In the genomic region with DNA sequence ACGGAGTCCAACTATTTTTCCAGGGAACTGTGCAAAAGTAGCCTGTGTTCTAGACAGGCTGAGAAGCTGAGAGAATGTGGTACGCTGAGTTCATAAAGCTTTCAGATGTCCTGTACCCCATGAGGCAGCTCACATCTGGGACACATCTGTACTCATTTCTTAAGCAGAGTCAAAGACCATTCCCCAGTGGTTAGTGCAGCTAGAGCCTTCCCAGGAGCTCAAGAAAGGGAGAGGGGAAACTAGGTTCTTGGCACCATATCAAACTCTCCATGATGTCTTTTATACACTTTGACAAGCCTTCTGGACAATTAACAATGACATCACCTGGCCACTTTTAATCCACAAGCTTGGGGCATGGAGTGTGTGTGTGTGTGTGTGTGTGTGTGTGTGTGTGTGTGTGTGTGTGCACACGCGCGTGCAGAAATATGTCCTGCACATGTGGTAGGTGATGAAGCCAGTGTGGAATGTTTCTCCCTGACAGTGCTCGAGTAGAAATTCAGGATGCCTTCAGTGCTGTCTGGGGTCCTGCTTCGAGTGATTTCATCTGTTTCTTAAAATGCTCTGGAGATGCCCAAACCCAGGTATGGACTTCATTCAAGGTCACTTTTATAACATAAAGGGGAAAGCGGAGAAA, we compare ENCODE assay signal across 21 mouse cellular contexts.
A peak's percentile ranks its signal among the peaks of the same experiment; 100 is the strongest.
DNase-seq lines count a peak whose midpoint lies in the region; ATAC-seq and TF ChIP-seq lines count a peak whose summit lies in the region.
"Had no signal": no experiment of that assay in that cellular context is flagged by ENCODE, and none has a peak within 500 bp of the region (broad histone marks: within the 10 kb centered on the region; RNA-seq: fewer than 3 reads in every experiment).

No protein-coding gene starts in this region.

- H3K4me2 ChIP-seq in limb, embryonic 14.5 days (replicated peaks; ENCODE audit: low read depth, low read length, severe bottlenecking): no peak overlapping the region
- H3K4me2 ChIP-seq: heart, embryonic 15.5 days; intestine, embryonic 15.5 days; kidney, embryonic 15.5 days; liver, embryonic 12.5 days; midbrain, embryonic 11.5 days; neural tube, embryonic 12.5 days had no signal

- WGBS in heart, embryonic 10.5 days: 84% methylated on average over 8 of the region's 8 CpGs
- 49% methylated on average over 8 of the region's 8 CpGs for WGBS in limb, embryonic 14.5 days

- no peak overlapping the region for H3K9ac ChIP-seq in limb, embryonic 14.5 days (ENCODE audit: low read depth, low read length, severe bottlenecking)
- H3K9ac ChIP-seq: heart, embryonic 15.5 days; intestine, embryonic 15.5 days; kidney, embryonic 15.5 days; liver, embryonic 12.5 days; neural tube, embryonic 12.5 days had no signal

- H3K9me3 ChIP-seq in heart, embryonic 10.5 days: no peaks in the 10 kb centered on the region
- H3K9me3 ChIP-seq in limb, embryonic 14.5 days (ENCODE audit: control insufficient read depth, low read length): no peaks in the 10 kb centered on the region
- H3K9me3 ChIP-seq: forebrain, embryonic 10.5 days; heart, embryonic 15.5 days; intestine, embryonic 15.5 days; kidney, embryonic 15.5 days; liver, embryonic 12.5 days; neural tube, embryonic 12.5 days had no signal

- no peak for TF ChIP-seq POLR2A in brain, embryonic 14.5 days (IDR thresholded peaks at IDR 0.05; ENCODE audit: borderline replicate concordance, extremely low read depth, insufficient read depth, insufficient read length, poor library complexity, severe bottlenecking)
- TF ChIP-seq POLR2A in limb, embryonic 14.5 days (IDR thresholded peaks at IDR 0.05; ENCODE audit: borderline replicate concordance, extremely low read depth, insufficient read depth, insufficient read length): no peak

- peak; percentile 13 to 22 for DNase-seq in heart, postnatal 10 days
- no peak for DNase-seq in heart, embryonic 10.5 days (ENCODE audit: low spot score)
- DNase-seq in NIH3T3 (ENCODE audit: low read depth): peak; percentile 10
- peak; percentile 53 for DNase-seq in brain, embryonic 14.5 days (ENCODE audit: low read depth)
- DNase-seq in limb, embryonic 14.5 days (ENCODE audit: low spot score): peak; percentile 82
- DNase-seq in left cerebral cortex, postnatal 10 days (ENCODE audit: extremely low spot score in 1 of 2, low spot score in 2 of 2): no peak
- no peak for DNase-seq in left cerebral cortex, postnatal 4 days
- DNase-seq: adrenal gland, postnatal 10 days; gastrocnemius, postnatal 10 days; lung, adult 2 months; lung, postnatal 4 days; right cerebral cortex, postnatal 4 days had no signal

- intact Hi-C loops in heart, postnatal 10 days (cut with DNase I): no loop called here
- intact Hi-C loops in left cerebral cortex, postnatal 10 days (cut with DNase I): no loop called here
- intact Hi-C loops in left cerebral cortex, postnatal 4 days (cut with DNase I): no loop called here

- no peak overlapping the region for H3K4me3 ChIP-seq in heart, embryonic 10.5 days
- H3K4me3 ChIP-seq in limb, embryonic 14.5 days (replicated peaks; ENCODE audit: low read length): no peak overlapping the region
- H3K4me3 ChIP-seq: forebrain, embryonic 10.5 days; heart, embryonic 15.5 days; intestine, embryonic 15.5 days; kidney, embryonic 15.5 days; liver, embryonic 12.5 days; neural tube, embryonic 12.5 days had no signal

- H3K27ac ChIP-seq in heart, embryonic 10.5 days: no peak overlapping the region
- peak overlapping the region; percentile 38; the same call in 1 of the 2 replicates for H3K27ac ChIP-seq in limb, embryonic 14.5 days (replicated peaks; ENCODE audit: low read depth, low read length)
- H3K27ac ChIP-seq: forebrain, embryonic 10.5 days; heart, embryonic 15.5 days; intestine, embryonic 15.5 days; liver, embryonic 12.5 days; neural tube, embryonic 12.5 days; stomach, postnatal 0 days had no signal

- no peak for TF ChIP-seq CTCF in brain, embryonic 14.5 days (IDR thresholded peaks at IDR 0.05; ENCODE audit: borderline replicate concordance, extremely low read depth, insufficient read depth, insufficient read length)

- no peaks in the 10 kb centered on the region for H3K36me3 ChIP-seq in heart, embryonic 10.5 days
- H3K36me3 ChIP-seq in limb, embryonic 14.5 days (ENCODE audit: control insufficient read depth, insufficient read depth, low read length): no peaks in the 10 kb centered on the region
- H3K36me3 ChIP-seq: forebrain, embryonic 10.5 days; heart, embryonic 15.5 days; intestine, embryonic 15.5 days; kidney, embryonic 15.5 days; liver, embryonic 12.5 days; neural tube, embryonic 12.5 days had no signal

- H3K4me1 ChIP-seq in heart, embryonic 10.5 days: peaks cover 6% of the 10 kb centered on the region; the same call in 1 of the 2 replicates
- peaks cover 9% of the 10 kb centered on the region for H3K4me1 ChIP-seq in limb, embryonic 14.5 days (ENCODE audit: control insufficient read depth, insufficient read depth, low read length)
- H3K4me1 ChIP-seq: liver, embryonic 12.5 days had no signal

- peak; percentile 66 for ATAC-seq in limb, embryonic 14.5 days (ENCODE audit: low FRiP score, low read depth)
- ATAC-seq: intestine, embryonic 15.5 days; liver, embryonic 12.5 days; Patski had no signal

- H3K27me3 ChIP-seq in heart, embryonic 10.5 days (ENCODE audit: insufficient read depth, poor library complexity, severe bottlenecking): no peaks in the 10 kb centered on the region
- no peaks in the 10 kb centered on the region for H3K27me3 ChIP-seq in limb, embryonic 14.5 days (ENCODE audit: control insufficient read depth, insufficient read depth, low read length)
- H3K27me3 ChIP-seq: heart, embryonic 15.5 days; intestine, embryonic 15.5 days; kidney, embryonic 15.5 days; liver, embryonic 12.5 days; neural tube, embryonic 12.5 days; Patski had no signal

Comparison
In these comparisons a context has a peak if more than half of its experiments do, and no peak if none do; other contexts are left out.
1. DNase-seq: peak in heart, postnatal 10 days (2 of 2), NIH3T3 (single experiment), brain, embryonic 14.5 days (single experiment) and limb, embryonic 14.5 days (single experiment); none in heart, embryonic 10.5 days (single experiment), left cerebral cortex, postnatal 10 days (0 of 2) and left cerebral cortex, postnatal 4 days (single experiment).